Mouse (Mus musculus): Measurements from ENCODE around the gene Klk8.

Gene Klk8

DNA sequence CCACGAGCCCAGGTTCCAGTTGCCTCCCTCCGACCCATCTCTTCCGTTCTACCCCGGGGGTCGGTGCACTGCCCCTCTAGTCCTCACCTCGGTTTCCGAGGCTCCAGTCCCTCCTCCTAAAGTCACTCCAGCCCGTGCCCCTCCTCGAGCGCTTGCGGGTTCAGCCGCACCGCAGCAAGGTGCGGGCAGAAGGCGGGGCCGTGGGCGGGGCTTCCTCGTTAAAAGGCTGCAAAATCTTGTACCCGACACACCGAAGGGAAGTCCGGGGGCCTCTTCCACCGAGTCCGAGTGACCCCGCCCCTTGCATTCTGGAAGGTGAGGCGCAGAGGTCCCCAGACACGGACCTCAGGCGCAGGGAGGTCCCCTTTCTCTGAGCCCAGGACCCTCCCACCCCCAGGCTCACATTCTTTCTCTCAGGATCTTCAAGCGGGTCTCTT is at the start of gene Klk8:
TSS of gene Klk8 (plus strand) at position 245 of the 437 bp plus-strand sequence.
- DNase-seq (ENCODE audit: low read depth, low spot score), result no peak

DNA sequence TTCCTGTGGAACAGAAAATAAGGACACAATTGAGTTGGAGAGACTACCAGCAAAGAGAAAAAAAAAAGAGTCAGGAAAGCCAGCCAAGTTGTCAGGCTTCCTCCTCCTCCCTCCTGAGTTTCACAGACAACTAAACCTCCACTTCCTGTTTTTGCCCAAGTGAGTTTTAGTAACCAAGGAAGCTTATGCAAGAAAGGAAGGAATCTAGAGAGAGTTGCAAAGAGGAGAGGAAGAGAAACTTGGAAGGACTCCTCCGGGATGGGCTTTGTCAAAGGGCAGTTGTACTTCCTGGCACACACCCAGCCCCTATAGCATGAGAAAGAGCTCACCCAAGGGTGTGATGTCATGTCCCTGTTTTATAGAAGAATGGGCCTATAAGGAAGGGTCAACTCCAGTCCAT is 49.6 kb upstream of the Klk8 start:
- no peak for DNase-seq (ENCODE audit: low read depth, low spot score)

DNA sequence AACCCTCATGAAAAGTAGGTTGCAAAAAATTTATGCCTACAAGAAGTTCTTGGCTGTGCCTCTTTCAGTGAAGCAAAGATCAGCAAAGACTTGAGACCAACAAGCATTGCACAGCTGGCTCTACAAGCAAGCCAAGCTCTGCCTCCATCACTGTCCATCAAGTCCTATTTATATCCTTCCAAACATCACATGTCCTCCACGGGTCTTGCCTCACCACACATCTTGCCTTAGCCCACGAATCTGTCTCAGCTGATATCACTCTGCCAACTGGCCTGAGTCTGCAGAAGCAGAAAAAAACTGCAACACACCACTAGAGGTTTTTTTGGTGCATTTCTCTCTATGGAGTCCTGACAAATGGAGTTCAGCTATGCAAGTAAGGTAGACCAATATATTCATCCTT is 44.6 kb upstream of the Klk8 start:
- DNase-seq (ENCODE audit: low read depth, low spot score), result no peak

DNA sequence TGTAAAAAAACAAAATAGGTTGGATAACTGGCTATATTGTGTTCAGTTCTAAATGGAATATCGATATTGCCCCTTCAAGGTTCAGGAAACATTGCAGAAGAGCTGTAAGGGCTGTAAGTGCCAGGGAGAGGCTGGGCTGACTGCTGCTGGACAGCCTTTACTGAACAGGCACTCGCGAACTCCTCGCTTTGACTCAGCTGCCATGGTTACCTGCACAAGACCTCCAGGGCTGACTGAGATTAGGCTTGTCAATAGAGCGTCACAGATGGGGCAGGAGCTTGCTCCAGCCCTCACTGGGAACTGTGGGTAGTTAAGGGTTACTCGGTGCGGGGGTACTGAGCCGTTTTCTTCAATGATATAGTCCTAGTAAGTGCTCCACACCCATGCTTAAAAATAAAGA is 30.9 kb upstream of the Klk8 start:
- no peak for DNase-seq (ENCODE audit: low read depth, low spot score)

DNA sequence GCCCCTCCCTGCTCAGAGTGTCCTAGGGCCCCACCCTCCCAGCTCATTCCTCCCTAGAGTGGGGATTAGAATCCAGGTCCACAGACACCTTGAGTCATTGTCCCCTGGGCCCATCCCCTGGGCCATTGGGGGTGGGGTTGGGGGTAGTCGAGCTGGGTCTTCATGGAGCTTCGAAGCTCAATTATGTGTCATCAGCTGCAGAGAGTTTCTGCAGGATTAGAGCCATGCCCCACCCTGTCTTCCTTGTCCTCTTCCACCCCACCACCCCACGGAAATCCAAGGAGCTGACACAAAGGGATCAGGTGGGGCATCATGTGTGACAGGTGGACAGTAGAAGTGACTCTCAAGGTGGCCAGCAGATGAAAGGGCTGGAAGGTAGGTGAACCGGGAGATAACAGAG is 28.8 kb upstream of the Klk8 start, which contains the start of gene Klk12:
TSS of gene Klk12 (plus strand) at position 301 of the 400 bp plus-strand sequence.
- DNase-seq (ENCODE audit: low read depth, low spot score), result no peak

DNA sequence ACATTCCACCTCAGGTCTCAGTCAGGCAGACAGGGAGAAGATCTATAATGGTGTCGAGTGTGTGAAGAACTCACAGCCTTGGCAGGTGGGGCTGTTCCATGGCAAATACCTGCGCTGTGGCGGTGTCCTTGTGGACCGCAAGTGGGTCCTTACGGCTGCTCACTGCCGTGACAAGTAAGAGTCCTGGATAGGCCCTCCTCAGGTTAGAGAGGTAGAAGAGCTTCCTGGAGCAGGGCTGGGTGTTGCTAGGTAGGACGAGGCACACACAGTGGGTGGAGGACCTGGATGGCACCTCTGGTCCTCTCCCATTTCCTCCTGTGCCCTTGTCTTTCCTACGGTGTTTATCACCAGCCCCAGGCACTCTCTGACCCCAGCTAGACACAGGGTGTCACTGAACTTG is 27.7 kb upstream of the Klk8 start:
- no peak for DNase-seq (ENCODE audit: low read depth, low spot score)

DNA sequence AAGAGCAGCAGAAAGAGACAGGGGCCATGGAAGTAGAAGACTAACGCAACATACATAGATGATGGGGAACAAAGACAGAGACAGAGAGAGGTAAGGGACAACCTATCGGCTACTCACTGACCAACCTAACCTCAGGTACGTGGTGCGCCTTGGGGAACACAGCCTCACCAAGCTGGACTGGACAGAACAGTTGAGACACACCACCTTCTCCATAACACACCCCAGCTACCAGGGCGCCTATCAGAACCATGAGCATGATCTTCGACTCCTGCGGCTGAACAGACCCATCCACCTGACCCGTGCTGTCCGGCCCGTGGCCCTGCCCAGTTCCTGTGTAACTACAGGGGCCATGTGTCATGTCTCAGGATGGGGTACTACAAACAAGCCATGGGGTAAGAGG is 26.7 kb upstream of the Klk8 start:
- no peak for DNase-seq (ENCODE audit: low read depth, low spot score)

DNA sequence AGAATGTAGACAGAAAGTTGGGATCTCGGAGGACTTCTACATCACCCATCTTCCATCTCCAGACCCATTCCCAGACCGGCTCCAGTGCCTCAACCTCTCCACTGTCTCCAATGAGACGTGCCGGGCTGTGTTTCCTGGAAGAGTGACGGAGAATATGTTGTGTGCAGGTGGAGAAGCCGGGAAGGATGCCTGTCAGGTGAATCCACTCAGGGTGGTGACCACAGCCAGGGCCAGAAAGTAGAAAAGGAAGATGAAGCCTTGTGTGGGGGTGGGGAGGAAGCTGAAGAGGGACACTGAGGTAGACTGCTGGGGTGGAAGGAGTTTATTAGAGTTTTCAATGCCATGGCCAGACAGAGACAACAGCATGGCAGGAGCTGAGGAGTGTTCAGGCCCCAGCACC is 25.5 kb upstream of the Klk8 start:
- DNase-seq (ENCODE audit: low read depth, low spot score), result no peak

DNA sequence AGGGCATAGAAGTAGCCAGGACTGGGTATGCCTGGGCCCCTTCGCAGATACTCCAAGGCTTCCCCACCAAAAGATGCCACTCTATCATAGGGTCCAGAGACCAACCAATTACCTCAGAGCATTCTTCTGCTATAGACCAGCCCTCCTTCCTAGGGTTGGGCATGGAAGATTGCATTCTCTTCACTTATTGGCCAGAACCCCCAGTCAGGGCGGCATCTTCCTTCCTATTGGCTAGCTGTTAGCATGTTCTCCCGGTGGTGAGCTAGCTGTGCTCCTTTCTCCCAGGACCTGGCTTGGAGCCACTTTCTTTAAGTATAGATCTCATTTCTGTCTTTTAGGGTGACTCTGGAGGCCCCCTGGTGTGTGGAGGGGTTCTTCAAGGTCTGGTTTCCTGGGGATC is 24.5 kb upstream of the Klk8 start:
- DNase-seq (ENCODE audit: low read depth, low spot score), result no peak

DNA sequence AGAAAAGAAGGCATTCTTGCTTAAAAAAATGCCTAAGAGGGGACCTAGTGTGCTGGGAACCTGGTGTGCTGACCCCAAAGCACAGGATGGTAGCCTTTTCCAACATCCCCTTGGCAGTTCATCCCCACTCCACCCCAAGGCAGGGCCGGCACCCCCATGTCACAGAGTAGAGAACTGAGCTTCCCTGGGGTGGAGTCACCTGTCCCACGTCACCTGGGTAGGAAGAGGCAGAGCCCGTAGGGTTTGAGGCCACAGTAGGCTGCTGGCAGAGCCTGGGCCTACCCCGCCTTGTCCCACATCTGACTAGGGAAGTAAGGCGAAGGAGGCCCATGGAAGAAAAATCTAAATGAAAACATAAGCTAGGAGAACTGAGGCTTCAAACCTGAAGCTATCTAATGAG is 23.0 kb upstream of the Klk8 start, which contains the start of gene Klk11:
TSS of gene Klk11 (plus strand) at position 241 of the 400 bp plus-strand sequence.
- DNase-seq (ENCODE audit: low read depth, low spot score), result no peak

DNA sequence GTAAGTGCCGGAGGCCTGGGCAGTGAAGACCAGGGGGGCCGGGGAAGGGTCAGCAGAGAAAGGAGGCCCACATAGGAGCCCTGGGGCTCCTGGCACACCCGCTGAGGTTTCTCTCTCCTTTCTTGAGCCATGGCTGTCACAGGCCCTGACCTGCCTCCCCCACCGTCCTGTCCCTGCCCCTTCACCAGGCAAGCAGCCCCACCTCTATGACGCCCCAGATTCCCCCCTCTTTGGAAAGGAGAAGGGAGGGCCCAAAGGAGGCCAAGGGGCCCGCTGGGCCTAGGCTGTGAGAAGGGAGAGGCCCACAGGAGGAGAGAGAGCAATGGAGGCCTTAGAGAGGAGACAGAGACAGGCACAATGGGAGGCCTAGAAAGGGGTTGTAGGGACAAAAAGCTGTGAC is 22.6 kb upstream of the Klk8 start:
- DNase-seq (ENCODE audit: low read depth, low spot score), result no peak

DNA sequence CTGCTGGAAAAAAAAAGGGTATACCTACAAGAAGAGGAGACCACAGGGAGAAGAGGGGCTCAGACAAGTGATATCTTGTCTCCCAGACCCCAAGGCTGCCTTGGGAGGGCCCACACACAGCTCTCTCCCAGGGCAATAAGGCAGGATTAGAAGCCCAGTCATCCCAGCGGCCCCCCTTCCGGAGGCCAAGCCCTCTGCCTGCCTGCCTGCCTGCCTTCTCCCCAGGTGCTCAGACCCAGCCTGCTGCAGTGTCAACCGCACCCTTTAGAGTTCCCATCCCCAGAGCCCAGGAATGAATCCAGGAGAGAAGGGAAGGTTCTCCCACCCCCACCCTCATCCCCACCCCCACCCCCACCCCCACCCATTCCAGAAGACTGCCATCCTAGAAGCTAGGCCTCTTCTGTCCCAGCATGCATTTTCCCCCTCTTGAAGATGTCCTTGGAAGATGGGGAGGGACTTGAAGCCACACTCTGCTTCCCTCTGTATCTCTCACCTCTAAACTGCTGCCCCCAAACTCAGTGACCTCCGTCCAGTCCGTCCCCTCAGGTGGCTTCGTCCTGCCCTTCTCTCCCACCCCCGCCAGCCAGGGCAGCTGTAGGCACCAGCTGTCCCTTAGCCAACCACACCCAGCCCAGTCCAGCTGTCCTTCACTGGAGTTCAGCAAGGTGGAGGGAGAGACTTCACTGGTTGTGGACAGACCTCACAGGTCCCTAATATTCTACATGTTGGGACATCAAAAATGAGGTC is 21.9 kb upstream of the Klk8 start:
- no peak for DNase-seq (ENCODE audit: low read depth, low spot score)

DNA sequence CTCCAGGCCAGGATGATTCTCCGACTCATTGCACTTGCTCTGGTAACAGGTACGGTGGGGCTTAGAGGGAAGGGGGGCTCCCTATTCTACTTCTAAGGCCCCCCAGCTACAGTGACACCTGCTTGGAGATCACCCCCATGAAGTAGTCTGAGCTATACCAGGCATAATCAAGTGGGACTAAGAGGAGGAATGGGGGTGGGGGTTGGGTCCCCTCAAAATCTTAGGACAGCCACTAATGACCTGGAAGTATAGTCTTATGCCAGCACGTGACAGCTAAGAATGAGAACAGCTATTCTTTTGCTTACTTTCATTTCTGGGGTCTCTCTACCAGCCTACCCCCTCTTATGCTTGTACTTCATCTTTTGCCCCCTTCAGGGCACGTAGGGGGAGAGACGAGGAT is 20.9 kb upstream of the Klk8 start:
- no peak for DNase-seq (ENCODE audit: low read depth, low spot score)

DNA sequence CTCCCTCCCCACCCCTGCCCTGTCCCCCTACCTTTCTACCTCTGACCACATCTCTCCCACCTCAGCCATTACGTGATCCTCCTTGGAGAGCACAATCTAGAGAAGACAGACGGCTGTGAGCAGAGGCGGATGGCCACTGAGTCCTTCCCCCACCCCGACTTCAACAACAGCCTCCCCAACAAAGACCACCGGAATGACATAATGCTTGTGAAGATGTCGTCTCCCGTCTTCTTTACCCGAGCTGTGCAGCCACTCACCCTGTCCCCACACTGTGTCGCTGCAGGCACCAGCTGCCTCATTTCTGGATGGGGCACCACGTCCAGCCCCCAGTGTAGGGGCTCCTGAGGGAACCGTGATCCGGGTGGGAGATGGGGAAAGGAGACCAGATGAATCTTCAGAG is 20.0 kb upstream of the Klk8 start:
- no peak for DNase-seq (ENCODE audit: low read depth, low spot score)

DNA sequence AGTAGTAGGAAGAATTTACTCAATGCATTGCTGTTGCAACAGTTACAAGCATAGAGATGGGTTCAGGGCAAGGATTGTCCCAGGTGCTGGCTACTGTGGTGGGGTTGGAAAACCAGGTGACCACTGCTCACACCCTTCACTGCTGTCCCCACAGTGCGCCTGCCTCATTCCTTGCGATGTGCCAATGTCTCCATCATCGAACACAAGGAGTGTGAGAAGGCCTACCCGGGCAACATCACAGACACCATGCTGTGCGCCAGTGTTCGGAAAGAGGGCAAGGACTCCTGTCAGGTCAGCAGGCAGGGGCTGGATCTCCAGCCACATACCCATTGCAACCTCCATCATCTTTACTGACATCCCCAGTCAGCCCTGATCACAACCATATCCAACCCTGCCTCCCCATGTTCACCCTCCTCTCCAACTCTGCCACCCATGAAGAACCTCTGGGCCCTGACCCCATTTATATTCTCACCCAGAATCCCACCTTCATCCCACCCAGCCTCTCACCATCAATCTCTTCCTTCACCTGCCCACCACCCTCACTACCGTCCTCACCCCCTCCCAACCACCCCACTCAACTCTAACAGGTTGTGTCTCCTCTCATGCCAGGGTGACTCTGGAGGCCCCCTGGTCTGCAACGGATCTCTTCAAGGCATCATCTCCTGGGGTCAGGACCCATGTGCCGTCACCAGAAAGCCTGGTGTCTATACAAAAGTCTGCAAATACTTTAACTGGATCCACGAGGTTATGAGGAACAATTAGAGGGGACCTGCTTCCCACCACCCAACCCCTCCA is 19.0 kb upstream of the Klk8 start:
- DNase-seq (ENCODE audit: low read depth, low spot score), result no peak

DNA sequence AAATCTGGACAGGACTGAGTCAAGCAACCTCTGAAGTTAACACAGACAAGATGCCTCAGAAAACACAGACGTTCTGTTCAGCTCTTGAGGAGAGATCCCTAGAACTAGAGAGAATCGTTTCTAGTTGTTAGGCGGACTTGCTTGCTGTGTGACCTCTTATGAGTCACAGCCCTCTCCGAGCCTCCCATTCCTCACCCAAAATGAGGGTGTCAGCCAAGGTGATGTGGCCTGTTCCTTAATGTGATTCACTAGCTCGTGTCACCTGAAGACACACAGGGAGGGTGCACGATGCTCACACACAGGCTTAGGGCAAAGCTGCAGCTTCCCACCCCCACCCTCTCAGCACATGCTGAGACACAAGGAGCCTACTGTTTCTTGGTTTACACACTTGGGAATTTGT is 17.1 kb upstream of the Klk8 start:
- no peak for DNase-seq (ENCODE audit: low read depth, low spot score)

DNA sequence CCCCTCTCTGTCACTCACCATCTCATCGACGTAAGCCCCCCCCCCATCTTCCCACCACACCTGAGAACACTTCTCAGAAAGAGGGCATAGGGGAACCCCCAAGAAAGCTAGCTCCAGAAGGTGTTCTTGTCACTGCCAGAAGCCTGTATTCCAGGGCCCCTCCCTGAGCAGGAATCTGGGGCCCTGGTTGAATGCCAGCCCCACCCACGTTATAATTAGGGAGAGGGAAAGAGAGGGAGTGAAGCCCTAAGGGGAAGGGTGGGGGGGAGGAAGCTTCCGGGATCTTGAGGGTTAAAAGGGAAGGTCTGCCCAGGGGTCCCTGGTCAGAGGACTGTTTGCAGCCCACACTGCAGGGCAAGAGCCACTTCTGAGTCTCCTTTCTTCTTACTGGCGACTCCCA is 16.6 kb upstream of the Klk8 start, which contains the start of gene Klk10:
TSS of gene Klk10 (plus strand) at position 290 of the 400 bp plus-strand sequence.
- no peak for DNase-seq (ENCODE audit: low read depth, low spot score)

DNA sequence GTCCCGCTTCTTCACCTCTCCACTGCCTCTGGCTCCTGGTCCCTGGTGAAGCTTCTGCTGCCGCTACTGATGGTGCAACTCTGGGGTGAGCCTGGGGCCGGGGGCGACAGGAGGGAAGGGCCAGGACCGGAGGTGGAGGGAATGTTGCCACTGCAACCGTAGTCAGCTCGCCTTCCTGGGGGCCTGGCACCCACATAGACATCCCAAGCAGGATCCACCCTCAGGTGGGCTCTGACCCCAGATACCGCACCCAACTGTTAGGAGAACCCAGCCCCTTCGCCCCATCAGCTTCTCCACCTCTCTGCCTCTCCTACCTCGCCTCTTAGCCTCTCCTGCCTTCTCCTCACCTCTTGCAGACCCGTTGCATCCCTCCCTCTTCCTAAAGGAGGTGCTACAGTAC is 15.8 kb upstream of the Klk8 start:
- no peak for DNase-seq (ENCODE audit: low read depth, low spot score)

DNA sequence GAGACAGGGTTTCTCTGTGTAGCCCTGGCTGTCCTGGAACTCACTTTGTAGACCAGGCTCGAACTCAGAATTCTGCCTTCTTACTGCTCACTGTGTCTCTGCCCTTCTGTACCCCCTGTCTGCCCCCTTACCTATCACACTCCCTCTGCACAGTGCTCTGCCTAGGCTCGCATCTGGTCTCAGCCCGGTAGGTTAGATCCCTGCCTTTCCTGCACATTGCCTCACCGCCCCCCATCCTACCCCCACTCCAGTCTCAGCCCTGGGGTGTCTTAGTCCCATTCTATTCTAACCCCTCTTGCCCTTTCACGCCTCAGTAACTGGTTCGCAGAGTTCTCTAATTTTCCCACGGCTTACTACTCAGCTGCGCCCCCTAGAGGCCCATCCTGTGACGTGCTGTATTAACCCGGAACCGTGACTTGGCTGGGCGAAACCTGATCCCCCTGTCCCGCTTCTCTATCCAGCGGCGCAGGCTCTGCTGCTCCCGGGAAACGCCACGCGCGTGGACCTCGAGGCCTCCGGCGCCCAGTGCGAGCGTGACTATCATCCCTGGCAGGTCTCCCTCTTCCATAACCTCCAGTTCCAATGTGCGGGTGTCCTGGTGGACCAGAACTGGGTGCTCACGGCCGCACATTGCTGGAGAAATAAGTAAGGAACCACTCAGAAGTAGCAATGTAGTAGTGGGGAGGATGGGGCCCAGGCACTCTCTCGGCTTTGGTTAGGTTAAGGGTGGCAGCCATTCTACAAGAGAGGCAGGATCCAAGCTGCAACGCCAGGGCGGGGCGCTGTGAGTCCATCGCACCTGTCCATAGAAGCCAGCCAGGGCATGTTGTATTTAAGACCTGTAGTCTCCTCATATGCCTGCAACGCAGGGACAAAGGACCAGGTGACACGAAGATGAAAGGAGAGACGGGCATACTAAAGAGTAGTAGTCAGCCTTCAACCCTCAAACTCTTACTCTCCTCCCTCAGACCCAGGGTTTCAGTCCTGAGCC is 14.8 kb upstream of the Klk8 start:
- DNase-seq (ENCODE audit: low read depth, low spot score), result peak; percentile 24

DNA sequence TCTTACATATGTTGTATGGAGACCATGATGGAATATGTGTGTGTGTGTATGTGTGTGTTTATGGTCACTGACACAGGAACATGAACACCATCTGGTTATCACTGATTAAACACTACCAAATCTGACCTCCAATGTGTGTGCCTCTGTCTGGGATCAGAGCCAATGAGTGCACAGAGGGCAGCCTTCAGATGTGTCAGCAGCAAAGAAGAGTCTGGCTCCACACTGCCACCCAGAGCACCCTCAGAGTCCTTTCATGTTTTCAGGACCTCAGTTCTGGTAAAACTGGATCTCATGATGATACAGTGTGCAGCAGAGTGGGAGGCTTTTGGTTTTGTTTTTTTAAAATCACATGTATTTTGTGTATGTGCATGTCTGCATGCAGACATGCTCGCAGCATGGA is 12.1 kb upstream of the Klk8 start:
- no peak for DNase-seq (ENCODE audit: low read depth, low spot score)

DNA sequence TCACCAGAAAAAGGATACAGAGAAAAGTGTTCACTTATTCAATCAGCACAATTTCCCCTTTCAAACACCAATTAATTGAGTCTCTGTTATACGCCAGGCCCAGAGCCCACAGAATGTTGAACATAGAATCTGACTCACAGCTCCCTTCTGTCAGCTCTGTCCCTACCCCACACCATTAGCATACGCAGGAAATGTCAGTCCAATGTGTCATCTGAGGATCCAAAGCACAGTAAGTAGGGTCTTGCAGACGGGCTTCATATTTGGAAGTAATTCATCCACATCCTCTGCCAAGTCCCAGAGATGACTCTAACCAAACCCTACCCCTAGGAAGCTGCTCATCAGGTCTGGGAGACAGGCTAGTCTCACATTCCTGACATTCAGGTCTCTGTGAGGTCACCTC is 9.3 kb upstream of the Klk8 start:
- DNase-seq (ENCODE audit: low read depth, low spot score), result no peak

DNA sequence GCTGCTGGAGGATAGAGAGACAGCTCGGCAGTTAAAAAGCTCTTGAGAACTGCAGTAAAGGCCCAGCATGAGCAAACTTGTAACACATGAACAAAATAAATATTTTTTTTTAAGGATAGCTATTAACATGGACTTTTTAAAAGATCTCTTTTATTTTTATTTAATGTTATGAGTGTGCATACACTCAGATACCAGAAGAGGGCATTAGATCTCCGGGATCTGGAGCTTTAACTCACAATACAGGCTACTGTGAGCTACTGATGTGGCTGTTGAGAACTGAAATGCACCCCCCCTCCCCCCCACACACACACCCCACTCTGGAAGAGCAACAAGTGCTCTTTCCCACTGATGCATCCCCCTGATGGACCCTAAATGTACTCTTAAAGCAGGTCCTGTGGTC is 8.1 kb upstream of the Klk8 start:
- no peak for DNase-seq (ENCODE audit: low read depth, low spot score)

Data from c-Kit-negative CD71-positive TER-119-positive erythroid progenitor cells, embryonic 14.5 days (primary cell).